Mouse (Mus musculus) hindbrain, postnatal 0 days (tissue): ENCODE data around the gene Mef2d. TPM values are rescaled to one million over a fixed set of nuclear protein-coding genes. Genes with fewer than 3 reads are reported as not detected.

Experiments used
- ATAC-seq: fragments of 200-750 bp; cut with Nextera tagmentation; 2 replicates; pipeline ENCODE4 v1.8.0; 2017; ENCODE audit warnings: mild to moderate bottlenecking, moderate TSS enrichment, moderate library complexity
- DNase-seq: peaks from one replicate; pipeline ENCODE4 v3.0.0-alpha.2; 2015; ENCODE audit warnings: low spot score
- H3K27ac ChIP-seq: fragments of 300-500 bp; sonication (generic); 2 replicates; pipeline ENCODE4 v1.5.1; 2014; ENCODE audit warnings: mild to moderate bottlenecking
- H3K27me3 ChIP-seq: fragments of 300-500 bp; sonication (generic); 2 replicates; pipeline ENCODE4 v1.6.1; 2014; ENCODE audit warnings: low read length, mixed read lengths; ENCODE audit not compliant: insufficient read depth
- H3K36me3 ChIP-seq: fragments of 300-500 bp; sonication (generic); 2 replicates; pipeline ENCODE4 v1.6.1; 2014; ENCODE audit warnings: low read length, mixed read lengths; ENCODE audit not compliant: insufficient read depth
- H3K4me1 ChIP-seq: fragments of 300-500 bp; sonication (generic); 2 replicates; pipeline ENCODE4 v1.6.1; 2014; ENCODE audit warnings: antibody characterized with exemption, low read length, mixed read lengths; ENCODE audit not compliant: insufficient read depth
- H3K4me2 ChIP-seq: fragments of 300-500 bp; sonication (generic); 2 replicates; pipeline ENCODE4 v1.6.1; 2014; ENCODE audit warnings: low read depth, mild to moderate bottlenecking, low read length, moderate library complexity, mixed read lengths
- H3K4me3 ChIP-seq: fragments of 300-500 bp; sonication (generic); 2 replicates; pipeline ENCODE4 v1.5.1; 2014; ENCODE audit warnings: low read length
- H3K9ac ChIP-seq: fragments of 300-500 bp; sonication (generic); replicated peaks from 2 replicates; pipeline ENCODE4 v1.6.1; 2014; ENCODE audit warnings: mild to moderate bottlenecking, low read length, moderate library complexity, mixed read lengths
- H3K9me3 ChIP-seq: fragments of 300-500 bp; sonication (generic); 2 replicates; pipeline ENCODE4 v1.6.1; 2016; ENCODE audit warnings: low read length, mixed read lengths
- CTCF ChIP-seq: IDR thresholded peaks from 2 replicates; pipeline ENCODE4 v1.5.1; 2016; ENCODE audit warnings: antibody characterized with exemption, control low read depth, low read depth
- WGBS: fragments of 180-500 bp; shearing (Covaris S2); extraction: QIAGEN DNeasy Blood & Tissue Kit; methylation state at CpG from one replicate; pipeline ENCODE4 v1.1.7; 2014; 5-methylcytosine and 5-hydroxymethylcytosine counted together
- polyA plus RNA-seq: library from polyadenylated mRNA; unstranded; fragments of >200 nt; fragmentation: Nextera tagmentation; extraction: Ambion mirVana; gene quantifications from 2 replicates; pipeline ENCODE4 v1.2.1, GENCODE M21; 2015
- total RNA-seq: library from RNA; depleted of rRNA; stranded (reverse); fragments of >200 nt; gene quantifications from 2 replicates; pipeline ENCODE4 v1.2.3, GENCODE M21; 2014

Gene Mef2d
- total and polyA plus RNA-seq, 2 experiments from 2014 or later = 19.2 to 50.3 TPM

- H3K9me3 ChIP-seq = no peaks in the 10 kb centered on the region
These were observed 14.6 kb downstream of the Mef2d start for GRCm38 (mm10) chr3:88156817-88157216.

GRCm38 (mm10) chr3:88157771-88158597 is 15.8 kb downstream of the Mef2d start:
- no peak overlapping the region for H3K9ac ChIP-seq
- no peak overlapping the region for H3K27ac ChIP-seq
- TF ChIP-seq CTCF = peak; percentile 78
- WGBS = 22% methylated on average over 23 of the region's 23 CpGs
- H3K4me1 ChIP-seq = no peaks in the 10 kb centered on the region
- ATAC-seq (peak; percentile 70), DNase-seq (peak; percentile 78)
- H3K36me3 ChIP-seq = peaks cover 43% of the 10 kb centered on the region
- no peaks in the 10 kb centered on the region for H3K9me3 ChIP-seq
- no peaks in the 10 kb centered on the region for H3K27me3 ChIP-seq
- H3K4me2 ChIP-seq = no peak overlapping the region
- no peak overlapping the region for H3K4me3 ChIP-seq

More at GRCm38 (mm10) chr3:88156817-88157216, 14.6 kb downstream of the Mef2d start:
- Histone ChIP-seq H3K27ac (no peak overlapping the region), H3K4me1 (peaks cover 9% of the 10 kb centered on the region), H3K9ac (no peak overlapping the region), H3K36me3 (peaks cover 31% of the 10 kb centered on the region), H3K4me3 (no peak overlapping the region), H3K4me2 (no peak overlapping the region), H3K27me3 (no peaks in the 10 kb centered on the region)
- ATAC-seq (no peak), DNase-seq (no peak)
- no peak for TF ChIP-seq CTCF

GRCm38 (mm10) chr3:88158991-88159390 is 16.8 kb downstream of the Mef2d start:
- Histone ChIP-seq H3K27ac (no peak overlapping the region), H3K36me3 (peaks cover 51% of the 10 kb centered on the region), H3K4me2 (no peak overlapping the region), H3K4me1 (no peaks in the 10 kb centered on the region), H3K9ac (no peak overlapping the region), H3K27me3 (no peaks in the 10 kb centered on the region), H3K4me3 (no peak overlapping the region), H3K9me3 (no peaks in the 10 kb centered on the region)
- DNase-seq (no peak), ATAC-seq (no peak)
- no peak for TF ChIP-seq CTCF
- WGBS = 87% methylated on average over 6 of the region's 6 CpGs

- WGBS = 81% methylated on average over 6 of the region's 6 CpGs
- no peak for TF ChIP-seq CTCF
- Histone ChIP-seq H3K4me3 (no peak overlapping the region), H3K9ac (no peak overlapping the region), H3K27ac (no peak overlapping the region), H3K27me3 (no peaks in the 10 kb centered on the region), H3K4me2 (no peak overlapping the region), H3K9me3 (no peaks in the 10 kb centered on the region), H3K4me1 (no peaks in the 10 kb centered on the region), H3K36me3 (peaks cover 61% of the 10 kb centered on the region)
- DNase-seq = no peak
- ATAC-seq = no peak
These were observed 18.7 kb downstream of the Mef2d start for GRCm38 (mm10) chr3:88160856-88161255.

- no peak overlapping the region for H3K9ac ChIP-seq
- no peak for TF ChIP-seq CTCF
- H3K27ac ChIP-seq = no peak overlapping the region
- H3K9me3 ChIP-seq = no peaks in the 10 kb centered on the region
- WGBS = 57% methylated on average over 8 of the region's 8 CpGs
- H3K27me3 ChIP-seq = no peaks in the 10 kb centered on the region
- no peak overlapping the region for H3K4me2 ChIP-seq
- ATAC-seq = no peak
- no peaks in the 10 kb centered on the region for H3K4me1 ChIP-seq
- H3K4me3 ChIP-seq = no peak overlapping the region
- DNase-seq = peak; percentile 31
- H3K36me3 ChIP-seq = peaks cover 63% of the 10 kb centered on the region
These were observed 20.1 kb downstream of the Mef2d start for GRCm38 (mm10) chr3:88162259-88162658.

- no peak overlapping the region for H3K27ac ChIP-seq
- H3K36me3 ChIP-seq = peaks cover 68% of the 10 kb centered on the region
- WGBS = 59% methylated on average over 4 of the region's 4 CpGs
These were observed 20.6 kb downstream of the Mef2d start for GRCm38 (mm10) chr3:88162811-88163210.

GRCm38 (mm10) chr3:88163847-88164246 is 21.7 kb downstream of the Mef2d start:
- no peak for TF ChIP-seq CTCF
- 76% methylated on average over 3 of the region's 3 CpGs for WGBS
- Histone ChIP-seq H3K9ac (no peak overlapping the region), H3K4me1 (no peaks in the 10 kb centered on the region), H3K36me3 (peaks cover 72% of the 10 kb centered on the region), H3K4me3 (no peak overlapping the region), H3K27me3 (no peaks in the 10 kb centered on the region), H3K9me3 (no peaks in the 10 kb centered on the region), H3K27ac (no peak overlapping the region), H3K4me2 (no peak overlapping the region)
- ATAC-seq (no peak), DNase-seq (no peak)

More at GRCm38 (mm10) chr3:88162811-88163210, 20.6 kb downstream of the Mef2d start:
- DNase-seq = no peak
- TF ChIP-seq CTCF = no peak
- no peak overlapping the region for H3K4me2 ChIP-seq
- no peaks in the 10 kb centered on the region for H3K4me1 ChIP-seq
- H3K4me3 ChIP-seq = no peak overlapping the region
- no peaks in the 10 kb centered on the region for H3K27me3 ChIP-seq
- H3K9ac ChIP-seq = no peak overlapping the region
- ATAC-seq = no peak
- H3K9me3 ChIP-seq = no peaks in the 10 kb centered on the region
